Mouse (Mus musculus): ENCODE measurements around the gene Cacnb1.
A peak's percentile ranks its signal among the peaks of the same experiment; 100 is the strongest.

DNA sequence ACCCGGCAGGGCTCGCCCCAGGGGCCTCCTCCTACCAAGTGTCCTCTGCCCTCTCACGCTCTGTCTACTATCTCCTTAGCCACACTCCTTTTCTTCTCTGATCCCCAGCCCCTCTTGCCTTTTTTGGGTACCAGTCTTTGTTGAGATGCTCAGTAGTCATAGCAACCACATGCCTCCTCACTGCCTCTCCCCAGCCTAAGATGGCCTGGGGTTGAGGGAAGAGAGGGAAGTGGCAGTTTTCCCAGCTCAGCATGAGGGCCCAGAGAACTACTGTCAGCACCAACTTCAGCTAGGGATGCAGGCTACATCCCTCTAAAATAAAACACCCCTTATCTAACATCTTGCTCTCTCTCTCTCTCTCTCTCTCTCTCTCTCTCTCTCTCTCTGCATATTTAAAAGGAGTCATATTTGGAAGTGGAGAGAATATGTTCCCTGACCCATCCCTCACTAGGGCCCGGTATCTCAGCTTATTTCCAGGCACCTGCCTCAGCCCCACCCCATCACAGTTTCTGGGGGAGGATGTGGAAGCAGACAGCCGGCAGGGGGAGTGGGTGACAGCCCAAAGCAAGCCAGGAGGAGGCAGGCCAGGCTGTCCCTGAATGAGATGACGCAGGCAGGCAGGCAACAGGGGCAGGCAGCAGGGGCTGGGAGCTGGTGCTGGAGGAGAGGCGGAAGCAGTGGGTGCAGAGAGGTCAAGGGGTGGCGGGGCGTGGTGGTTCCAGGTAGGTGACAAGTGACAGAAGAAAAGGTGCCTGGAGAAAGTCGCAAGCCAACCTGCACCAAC is 3.8 kb downstream of the Cacnb1 start:
- peak in 1 of 2 experiments; percentile 74; a peak in 2 of 4 replicates for TF ChIP-seq CTCF (conservative IDR thresholded peaks at IDR 0.05 in 1 of 2, IDR thresholded peaks at IDR 0.05 in 1 of 2; ENCODE audit: low read depth in 2 of 2, low read length in 2 of 2)
- TF ChIP-seq GABPA (IDR thresholded peaks at IDR 0.05; ENCODE audit: insufficient replicate concordance, low read depth, low read length): no peak
- no peak for TF ChIP-seq EP300 (IDR thresholded peaks at IDR 0.05; ENCODE audit: low read length)
